Mouse (Mus musculus) hindbrain, embryonic 16.5 days (tissue): Measurements from ENCODE around the gene Sin3b. TPM values are rescaled to one million over a fixed set of nuclear protein-coding genes. Genes with fewer than 3 reads are reported as not detected.

Source experiments
- microRNA-seq: library from miRNA; unstranded; fragments of <30 nt; microRNA quantifications from one replicate; pipeline ENCODE4, GENCODE M21; 2017
- polyA plus RNA-seq: library from polyadenylated mRNA; unstranded; fragments of >200 nt; fragmentation: Nextera tagmentation; extraction: Ambion mirVana; gene quantifications from 2 replicates; pipeline ENCODE4 v1.2.1, GENCODE M21; 2015

The Sin3b gene
- polyA plus RNA-seq, 1 experiment from 2014 or later, result 176 TPM

Small RNA genes within 50 kb of the gene (microRNA-seq; reads per million reads assigned to microRNA genes)
- not detected for gene Gm26237

Other genes with a start within 250 kb of the Sin3b start
- 40.0 and 62.2 TPM in 2 replicates for gene Cherp, start 248.1 kb upstream of the Sin3b start, polyA plus RNA-seq
- 5.7 and 8.2 TPM in 2 replicates for gene Slc35e1, start 230.7 kb upstream of the Sin3b start, polyA plus RNA-seq
- gene Med26, start 175.0 kb upstream of the Sin3b start, polyA plus RNA-seq, result 15.5 and 17.3 TPM in 2 replicates
- gene Smim7, start 152.2 kb upstream of the Sin3b start, polyA plus RNA-seq, result 123 and 127 TPM in 2 replicates
- 41.8 and 42.9 TPM in 2 replicates for gene Tmem38a, start 151.2 kb upstream of the Sin3b start, polyA plus RNA-seq
- 3.5 and 3.6 TPM in 2 replicates for gene Nwd1, start 76.6 kb upstream of the Sin3b start, polyA plus RNA-seq
- gene F2rl3, start 38.6 kb downstream of the Sin3b start, polyA plus RNA-seq, result 0.40 and 0.46 TPM in 2 replicates